Mouse (Mus musculus) lung, embryonic 16.5 days (tissue): ENCODE data around the gene Nrxn3. TPM values are rescaled to one million over a fixed set of nuclear protein-coding genes. Genes with fewer than 3 reads are reported as not detected.

ENCODE experiments used
- ATAC-seq: fragments of 200-750 bp; cut with Nextera tagmentation; 2 replicates; pipeline ENCODE4 v1.8.0; 2017; ENCODE audit warnings: low read depth, mild to moderate bottlenecking, moderate library complexity
- H3K27ac ChIP-seq: fragments of 300-500 bp; sonication (generic); 2 replicates; pipeline ENCODE4 v1.5.1; 2014; ENCODE audit warnings: mild to moderate bottlenecking, control low read depth, low read length
- H3K27me3 ChIP-seq: fragments of 300-500 bp; sonication (generic); 2 replicates; pipeline ENCODE4 v1.6.1; 2014; ENCODE audit warnings: low read depth, low read length, mixed read lengths; ENCODE audit not compliant: control insufficient read depth, insufficient read depth
- H3K36me3 ChIP-seq: fragments of 300-500 bp; sonication (generic); 2 replicates; pipeline ENCODE4 v1.6.1; 2014; ENCODE audit warnings: low read length; ENCODE audit not compliant: control insufficient read depth, insufficient read depth
- H3K4me1 ChIP-seq: fragments of 300-500 bp; sonication (generic); replicated peaks from 2 replicates; pipeline ENCODE4 v1.6.1; 2014; ENCODE audit warnings: low read length, mixed read lengths; ENCODE audit not compliant: control insufficient read depth, insufficient read depth
- H3K4me2 ChIP-seq: fragments of 300-500 bp; sonication (generic); 2 replicates; pipeline ENCODE4 v1.6.1; 2014; ENCODE audit warnings: low read depth, low read length, control low read depth
- H3K4me3 ChIP-seq: fragments of 300-500 bp; sonication (generic); 2 replicates; pipeline ENCODE4 v1.5.1; 2014; ENCODE audit warnings: mild to moderate bottlenecking, low read length, control low read depth
- H3K9ac ChIP-seq: fragments of 300-500 bp; sonication (generic); 2 replicates; pipeline ENCODE4 v1.6.1; 2014; ENCODE audit warnings: low read length, control low read depth
- H3K9me3 ChIP-seq: fragments of 300-500 bp; sonication (generic); 2 replicates; pipeline ENCODE4 v1.6.1; 2016; ENCODE audit warnings: low read length; ENCODE audit not compliant: control insufficient read depth
- WGBS: fragments of 180-500 bp; shearing (Covaris S2); extraction: QIAGEN DNeasy Blood & Tissue Kit; methylation state at CpG from one replicate; pipeline ENCODE4 v1.1.7; 2014; 5-methylcytosine and 5-hydroxymethylcytosine counted together
- polyA plus RNA-seq: library from polyadenylated mRNA; unstranded; fragments of >200 nt; fragmentation: Nextera tagmentation; extraction: Ambion mirVana; gene quantifications from 2 replicates; pipeline ENCODE4 v1.2.1, GENCODE M21; 2015

The Nrxn3 gene
- polyA plus RNA-seq, 1 experiment from 2014 or later = 3.1 TPM

- WGBS = 68% methylated on average over 3 of the region's 3 CpGs
- ATAC-seq = no peak
- no peaks in the 10 kb centered on the region for H3K36me3 ChIP-seq
- no peaks in the 10 kb centered on the region for H3K9me3 ChIP-seq
- no peak overlapping the region for H3K4me2 ChIP-seq
- H3K27me3 ChIP-seq = no peaks in the 10 kb centered on the region
- H3K4me3 ChIP-seq = no peak overlapping the region
- H3K27ac ChIP-seq = no peak overlapping the region
- H3K4me1 ChIP-seq = no peaks in the 10 kb centered on the region
- H3K9ac ChIP-seq = no peak overlapping the region
These were observed 1066.1 kb downstream of the Nrxn3 start for GRCm38 (mm10) chr12:89788794-89789193.

DNA sequence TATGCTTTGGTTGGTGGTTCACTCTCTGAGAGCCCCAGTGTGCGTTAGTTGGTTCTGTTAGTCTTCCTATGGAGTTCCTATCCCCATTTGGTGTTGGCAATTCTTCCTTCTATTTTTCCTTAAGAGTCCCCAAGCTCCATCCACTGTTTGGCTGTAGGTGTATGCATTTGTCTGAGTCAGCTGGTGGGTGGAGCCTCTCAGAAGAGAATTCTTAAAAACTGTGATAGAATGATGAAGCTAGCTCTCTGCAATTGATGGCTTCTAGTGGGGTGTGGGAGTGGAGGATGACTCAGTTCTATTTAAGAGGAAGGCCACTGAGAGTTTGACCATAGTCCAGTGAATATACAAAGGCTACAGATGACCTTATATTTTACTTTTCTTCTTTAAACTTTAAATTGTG lies 1067.3 kb downstream of the Nrxn3 start:
- H3K4me2 ChIP-seq = no peak overlapping the region
- WGBS = 87% methylated on average over 1 of the region's 1 CpGs

DNA sequence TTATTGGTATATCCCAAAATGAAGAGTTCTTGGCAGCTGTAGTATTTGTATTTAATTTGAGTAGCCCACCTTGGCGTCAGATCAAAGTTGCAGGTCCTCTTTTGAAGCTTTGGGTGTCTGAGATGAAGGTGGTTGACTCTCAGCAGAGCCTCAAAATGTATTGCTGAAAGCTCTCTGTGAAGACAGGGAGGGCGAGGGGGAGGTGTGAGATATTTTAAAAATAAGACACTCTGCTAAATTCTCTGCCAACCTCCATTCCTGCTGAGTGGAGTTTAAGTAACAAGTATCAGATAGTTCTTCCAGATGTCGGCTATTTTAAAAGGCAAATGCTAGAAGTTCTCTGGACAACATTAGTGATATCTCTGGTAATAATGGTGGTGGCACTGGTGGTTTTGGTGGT lies 1069.2 kb downstream of the Nrxn3 start:
- no peak overlapping the region for H3K4me2 ChIP-seq
- H3K9me3 ChIP-seq = no peaks in the 10 kb centered on the region
- 64% methylated on average over 3 of the region's 3 CpGs for whole genome bisulfite sequencing
- H3K36me3 ChIP-seq = no peaks in the 10 kb centered on the region
- no peak overlapping the region for H3K27ac ChIP-seq
- no peaks in the 10 kb centered on the region for H3K4me1 ChIP-seq
- no peak overlapping the region for H3K4me3 ChIP-seq
- no peaks in the 10 kb centered on the region for H3K27me3 ChIP-seq
- H3K9ac ChIP-seq = no peak overlapping the region
- ATAC-seq = no peak

More for the DNA sequence above, 1067.3 kb downstream of the Nrxn3 start:
- Histone ChIP-seq H3K36me3 (no peaks in the 10 kb centered on the region), H3K4me1 (no peaks in the 10 kb centered on the region), H3K27me3 (no peaks in the 10 kb centered on the region), H3K27ac (no peak overlapping the region), H3K4me3 (no peak overlapping the region), H3K9ac (no peak overlapping the region), H3K9me3 (no peaks in the 10 kb centered on the region)
- ATAC-seq = no peak

DNA sequence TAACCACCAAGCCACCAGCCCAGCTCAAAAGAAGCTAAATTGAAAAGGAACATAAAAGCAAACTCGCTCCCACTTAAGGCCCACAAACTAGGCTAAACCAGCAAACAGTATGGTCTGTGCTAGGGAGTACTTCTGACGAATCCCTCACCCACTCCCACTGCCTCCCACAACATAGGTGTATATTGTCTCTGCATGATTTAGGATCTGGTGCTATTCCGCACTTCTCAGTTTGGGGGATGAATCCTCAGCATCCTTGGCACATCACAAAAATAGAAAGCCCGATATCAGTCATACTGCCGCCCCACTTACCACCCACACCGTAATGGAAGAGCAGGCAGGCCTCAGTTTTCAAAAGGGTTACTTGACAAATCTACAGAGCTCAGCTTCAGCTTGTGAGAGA lies 1072.1 kb downstream of the Nrxn3 start:
- Histone ChIP-seq H3K4me3 (no peak overlapping the region), H3K4me1 (no peaks in the 10 kb centered on the region), H3K27me3 (no peaks in the 10 kb centered on the region), H3K4me2 (no peak overlapping the region), H3K36me3 (no peaks in the 10 kb centered on the region), H3K27ac (no peak overlapping the region), H3K9ac (no peak overlapping the region), H3K9me3 (no peaks in the 10 kb centered on the region)
- WGBS = 84% methylated on average over 6 of the region's 6 CpGs
- ATAC-seq = no peak

GRCm38 (mm10) chr12:89808217-89808616 lies 1085.5 kb downstream of the Nrxn3 start:
- WGBS = 65% methylated on average over 3 of the region's 3 CpGs
- no peaks in the 10 kb centered on the region for H3K36me3 ChIP-seq
- H3K9me3 ChIP-seq = no peaks in the 10 kb centered on the region
- no peak overlapping the region for H3K9ac ChIP-seq
- no peak overlapping the region for H3K27ac ChIP-seq
- peaks cover 10% of the 10 kb centered on the region for H3K4me1 ChIP-seq
- no peak overlapping the region for H3K4me2 ChIP-seq
- peaks cover under 1% of the 10 kb centered on the region; the same call in 1 of the 2 replicates for H3K27me3 ChIP-seq
- no peak for ATAC-seq
- no peak overlapping the region for H3K4me3 ChIP-seq

- ATAC-seq = no peak
- H3K27me3 ChIP-seq = peaks cover 9% of the 10 kb centered on the region
- H3K4me1 ChIP-seq = peaks cover 12% of the 10 kb centered on the region
- H3K27ac ChIP-seq = no peak overlapping the region
- no peak overlapping the region for H3K9ac ChIP-seq
- H3K36me3 ChIP-seq = no peaks in the 10 kb centered on the region
- H3K4me2 ChIP-seq = no peak overlapping the region
- WGBS = 62% methylated on average over 5 of the region's 5 CpGs
- H3K9me3 ChIP-seq = 0 out of 2 replicates have a peak, but pooled peaks cover 3% of the 10 kb centered on the region
- no peak overlapping the region for H3K4me3 ChIP-seq
These were observed 1087.5 kb downstream of the Nrxn3 start for GRCm38 (mm10) chr12:89810146-89810545.

DNA sequence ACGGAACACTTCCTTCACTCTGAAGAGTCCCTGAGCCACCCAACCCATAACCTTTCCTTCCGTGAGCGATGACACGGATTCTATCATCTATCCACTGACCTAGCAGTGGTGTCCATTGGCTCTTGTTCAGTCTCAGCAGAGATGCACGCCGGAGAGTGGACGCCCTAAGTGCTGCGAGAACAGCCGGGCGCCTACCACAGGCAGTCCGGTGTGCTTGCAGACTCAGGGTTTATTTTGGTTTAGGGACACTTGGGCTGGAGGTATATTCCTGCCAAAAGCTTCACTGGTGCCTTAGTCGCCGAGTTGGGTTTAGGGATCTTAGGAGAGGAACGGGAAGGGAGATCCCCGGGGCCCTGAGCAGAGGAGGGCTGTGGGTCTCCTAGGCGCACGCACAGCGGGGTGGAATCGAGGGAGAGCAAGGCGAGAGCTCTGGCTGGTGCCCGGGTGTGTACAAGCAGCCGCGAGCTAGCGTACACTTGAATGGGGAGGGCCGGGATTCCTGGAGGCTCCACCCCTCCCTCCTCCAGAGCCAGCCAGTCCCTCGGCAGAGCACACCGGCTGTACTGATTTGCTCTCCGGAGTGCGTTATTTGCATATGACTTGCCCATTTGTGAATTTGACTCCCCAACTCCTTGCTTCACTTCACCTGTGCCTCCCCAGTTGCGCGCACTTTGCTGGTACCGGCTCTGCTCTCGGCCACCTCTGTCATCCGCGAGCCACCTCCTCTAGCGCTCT lies 1089.3 kb downstream of the Nrxn3 start:
- Histone ChIP-seq H3K36me3 (no peaks in the 10 kb centered on the region), H3K9me3 (0 out of 2 replicates have a peak, but pooled peaks cover 3% of the 10 kb centered on the region), H3K27ac (0 out of 2 replicates have a peak overlapping the region, but pooled peaks have one; percentile 3), H3K27me3 (peaks cover 9% of the 10 kb centered on the region), H3K4me2 (peak overlapping the region; percentile 79), H3K4me3 (peak overlapping the region; percentile 59), H3K4me1 (peaks cover 12% of the 10 kb centered on the region), H3K9ac (peak overlapping the region; percentile 57)
- peak; percentile 99 for ATAC-seq
- under 1% methylated on average over 36 of the region's 36 CpGs for WGBS

GRCm38 (mm10) chr12:89812550-89813207 lies 1090.0 kb downstream of the Nrxn3 start:
- H3K9me3 ChIP-seq = 0 out of 2 replicates have a peak, but pooled peaks cover 3% of the 10 kb centered on the region
- H3K27me3 ChIP-seq = peaks cover 9% of the 10 kb centered on the region
- no peaks in the 10 kb centered on the region for H3K36me3 ChIP-seq
- H3K4me1 ChIP-seq = peaks cover 12% of the 10 kb centered on the region
- peak overlapping the region; percentile 57 for H3K9ac ChIP-seq
- H3K27ac ChIP-seq = no peak overlapping the region
- H3K4me2 ChIP-seq = peak overlapping the region; percentile 79
- H3K4me3 ChIP-seq = peak overlapping the region; percentile 59
- no peak for ATAC-seq
- WGBS = under 1% methylated on average over 17 of the region's 17 CpGs

DNA sequence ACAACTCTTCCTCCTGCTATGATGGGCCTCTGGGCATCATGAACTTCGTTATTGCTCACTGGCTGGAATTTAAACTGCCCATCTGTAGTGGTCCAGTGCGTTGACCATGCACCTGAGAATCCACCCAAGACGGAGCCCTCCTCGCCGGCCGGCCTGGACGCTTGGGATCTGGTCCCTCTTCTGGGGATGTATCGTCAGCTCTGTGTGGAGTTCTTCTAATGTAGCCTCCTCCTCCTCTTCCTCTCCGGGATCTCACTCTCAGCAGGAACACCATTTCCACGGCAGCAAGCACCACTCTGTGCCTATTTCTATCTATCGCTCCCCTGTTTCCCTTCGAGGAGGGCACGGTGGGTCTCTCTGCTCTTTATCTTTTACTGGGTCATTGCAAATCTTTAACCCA lies 1090.6 kb downstream of the Nrxn3 start:
- H3K36me3 ChIP-seq = no peaks in the 10 kb centered on the region
- H3K4me3 ChIP-seq = peak overlapping the region; percentile 59
- ATAC-seq = no peak
- H3K27me3 ChIP-seq = peaks cover 9% of the 10 kb centered on the region
- peaks cover 12% of the 10 kb centered on the region for H3K4me1 ChIP-seq
- H3K9me3 ChIP-seq = 0 out of 2 replicates have a peak, but pooled peaks cover 3% of the 10 kb centered on the region
- no peak overlapping the region for H3K9ac ChIP-seq
- peak overlapping the region; percentile 79 for H3K4me2 ChIP-seq
- H3K27ac ChIP-seq = no peak overlapping the region
- 13% methylated on average over 13 of the region's 13 CpGs for WGBS
